Mouse (Mus musculus) intestine, postnatal 0 days (tissue): ENCODE measurements around the gene Uap1. TPM values are rescaled to one million over a fixed set of nuclear protein-coding genes. Genes with fewer than 3 reads are reported as not detected.
A peak's percentile ranks its signal among the peaks of the same experiment; 100 is the strongest.

ENCODE experiments used
- ATAC-seq: fragments of 200-750 bp; cut with Nextera tagmentation; 2 replicates; pipeline ENCODE4 v1.8.0; 2017; ENCODE audit warnings: mild to moderate bottlenecking, moderate TSS enrichment, moderate library complexity
- H3K27ac ChIP-seq: fragments of 300-500 bp; sonication (generic); 2 replicates; pipeline ENCODE4 v1.5.1; 2014; ENCODE audit warnings: mild to moderate bottlenecking, low read depth, low read length, moderate library complexity
- H3K27me3 ChIP-seq: fragments of 300-500 bp; sonication (generic); replicated peaks from 2 replicates; pipeline ENCODE4 v1.6.1; 2014; ENCODE audit warnings: low read length, mixed read lengths; ENCODE audit not compliant: control insufficient read depth, insufficient read depth
- H3K36me3 ChIP-seq: fragments of 300-500 bp; sonication (generic); 2 replicates; pipeline ENCODE4 v1.6.1; 2014; ENCODE audit warnings: mild to moderate bottlenecking, moderate library complexity; ENCODE audit not compliant: control insufficient read depth, insufficient read depth
- H3K4me1 ChIP-seq: fragments of 300-500 bp; sonication (generic); replicated peaks from 2 replicates; pipeline ENCODE4 v1.6.1; 2014; ENCODE audit warnings: antibody characterized with exemption, low read length, mixed read lengths; ENCODE audit not compliant: control insufficient read depth, insufficient read depth
- H3K4me2 ChIP-seq: fragments of 300-500 bp; sonication (generic); replicated peaks from 2 replicates; pipeline ENCODE4 v1.6.1; 2014; ENCODE audit warnings: low read depth, mild to moderate bottlenecking, moderate library complexity
- H3K4me3 ChIP-seq: fragments of 300-500 bp; sonication (generic); 2 replicates; pipeline ENCODE4 v1.5.1; 2014; ENCODE audit warnings: low read depth, low read length
- H3K9ac ChIP-seq: fragments of 300-500 bp; sonication (generic); 2 replicates; pipeline ENCODE4 v1.6.1; 2014; ENCODE audit warnings: mild to moderate bottlenecking, low read depth, low read length
- H3K9me3 ChIP-seq: fragments of 300-500 bp; sonication (generic); 2 replicates; pipeline ENCODE4 v1.6.1; 2016; ENCODE audit warnings: mixed run types; ENCODE audit not compliant: control insufficient read depth
- CTCF ChIP-seq: sonication (generic); IDR thresholded peaks from 2 replicates; pipeline ENCODE4 v1.5.1; 2016; ENCODE audit warnings: low read depth, mild to moderate bottlenecking, control low read depth, antibody characterized with exemption, moderate library complexity
- WGBS: fragments of 180-500 bp; shearing (Covaris S2); extraction: QIAGEN DNeasy Blood & Tissue Kit; methylation state at CpG from one replicate; pipeline ENCODE4 v1.1.7; 2014; 5-methylcytosine and 5-hydroxymethylcytosine counted together
- polyA plus RNA-seq: library from polyadenylated mRNA; unstranded; fragments of >200 nt; fragmentation: Nextera tagmentation; extraction: Ambion mirVana; gene quantifications from 2 replicates; pipeline ENCODE4 v1.2.1, GENCODE M21; 2015

Uap1 gene
- polyA plus RNA-seq, 1 experiment from 2014 or later = 22.3 TPM

DNA sequence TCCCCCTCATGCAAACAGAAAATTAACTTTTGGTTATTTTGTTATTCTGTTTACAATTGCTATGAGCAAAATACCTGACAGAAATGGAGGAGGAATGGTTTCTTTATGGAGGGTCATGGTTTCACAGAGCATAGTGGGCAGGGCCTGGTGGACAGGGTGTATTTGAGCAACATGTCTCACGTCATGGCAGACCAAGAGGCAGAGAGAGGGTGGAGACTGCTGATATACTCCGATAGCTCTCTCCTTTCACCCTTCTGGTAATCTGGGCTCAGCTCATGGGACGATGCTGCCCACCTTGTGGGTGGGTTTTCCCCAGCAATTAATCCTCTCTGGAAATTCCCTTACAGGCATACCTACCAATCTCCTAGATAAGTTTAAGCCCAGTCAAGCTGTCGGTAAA lies 15.5 kb upstream of the Uap1 start:
- no peak overlapping the region for H3K4me3 ChIP-seq
- no peaks in the 10 kb centered on the region for H3K4me1 ChIP-seq
- 35% methylated on average over 4 of the region's 4 CpGs for WGBS
- ATAC-seq = peak; percentile 43; the same call in 1 of the 2 replicates
- H3K9me3 ChIP-seq = no peaks in the 10 kb centered on the region
- no peak overlapping the region for H3K27ac ChIP-seq
- H3K36me3 ChIP-seq = peaks cover 27% of the 10 kb centered on the region
- no peaks in the 10 kb centered on the region for H3K27me3 ChIP-seq
- no peak overlapping the region for H3K4me2 ChIP-seq
- peak overlapping the region; percentile 7; the same call in 1 of the 2 replicates for H3K9ac ChIP-seq
- no peak for TF ChIP-seq CTCF

DNA sequence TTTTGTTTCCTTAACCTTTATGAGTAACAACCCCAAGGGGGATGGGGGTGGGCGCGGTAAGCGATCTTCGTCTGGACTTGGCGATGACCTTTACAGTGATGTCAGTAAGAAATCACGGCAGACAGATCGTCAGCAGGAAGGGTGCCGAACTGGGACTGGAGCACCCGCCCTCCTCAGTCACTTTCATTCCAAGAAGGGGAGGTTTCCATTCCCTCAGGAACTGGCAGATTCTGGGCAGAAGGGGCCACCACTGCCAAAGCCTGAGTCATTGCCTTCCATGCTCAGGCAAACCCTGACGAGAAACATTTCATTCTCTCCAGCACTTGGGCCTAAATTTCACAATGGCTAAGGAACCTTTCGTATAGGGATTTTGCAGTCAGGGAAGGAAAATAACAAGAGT lies 13.8 kb upstream of the Uap1 start:
- ATAC-seq = no peak
- Histone ChIP-seq H3K27ac (no peak overlapping the region), H3K9me3 (no peaks in the 10 kb centered on the region), H3K4me3 (no peak overlapping the region), H3K4me2 (no peak overlapping the region), H3K36me3 (peaks cover 10% of the 10 kb centered on the region; the same call in 1 of the 2 replicates), H3K9ac (no peak overlapping the region), H3K4me1 (no peaks in the 10 kb centered on the region), H3K27me3 (no peaks in the 10 kb centered on the region)
- WGBS = 70% methylated on average over 11 of the region's 11 CpGs
- no peak for TF ChIP-seq CTCF

DNA sequence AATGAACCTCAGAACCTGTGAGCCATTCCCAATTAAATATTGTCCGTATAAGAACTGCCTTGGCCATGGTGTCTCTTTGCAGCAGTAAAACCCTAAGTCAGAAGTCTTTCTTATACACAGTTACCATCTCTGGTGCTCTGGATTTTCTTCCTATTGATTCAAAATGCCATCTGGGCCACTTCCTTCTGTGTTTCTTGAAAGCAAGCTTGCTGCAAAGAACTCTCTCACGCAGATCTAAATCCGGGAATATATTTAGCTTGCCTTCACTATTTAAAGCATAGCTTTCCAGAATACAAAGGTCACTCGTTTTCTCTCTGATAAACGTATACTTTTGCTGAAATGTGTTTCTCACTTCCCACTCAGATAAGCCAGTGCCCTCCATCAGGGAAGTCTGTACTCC lies 11.8 kb upstream of the Uap1 start:
- 51% methylated on average over 5 of the region's 5 CpGs for WGBS
- no peak overlapping the region for H3K4me2 ChIP-seq
- ATAC-seq = no peak

DNA sequence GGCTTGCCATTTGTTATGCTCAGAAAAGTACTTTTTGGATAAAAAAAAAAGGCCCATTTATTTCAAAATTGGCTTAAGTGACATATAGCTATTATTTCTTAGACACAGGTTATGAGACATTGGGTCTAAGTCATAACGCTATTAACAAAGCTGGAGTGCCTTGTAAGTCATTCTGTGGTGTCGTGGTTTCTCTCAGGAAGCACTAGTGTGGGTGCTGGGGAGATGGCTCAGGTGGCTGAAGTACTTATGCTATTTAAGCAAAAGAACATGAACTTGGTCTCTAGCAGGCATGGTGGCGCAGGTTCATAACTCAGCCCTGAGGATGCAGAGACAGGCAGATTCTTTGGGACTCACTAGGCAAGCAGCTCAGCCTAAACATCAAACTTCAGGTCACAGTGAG lies 10.4 kb upstream of the Uap1 start:
- H3K36me3 ChIP-seq = no peaks in the 10 kb centered on the region
- whole genome bisulfite sequencing = 90% methylated on average over 3 of the region's 3 CpGs

More for the DNA sequence above, 11.8 kb upstream of the Uap1 start:
- Histone ChIP-seq H3K27me3 (no peaks in the 10 kb centered on the region), H3K27ac (no peak overlapping the region), H3K36me3 (no peaks in the 10 kb centered on the region), H3K4me3 (no peak overlapping the region), H3K9me3 (no peaks in the 10 kb centered on the region), H3K9ac (no peak overlapping the region), H3K4me1 (no peaks in the 10 kb centered on the region)
- no peak for TF ChIP-seq CTCF

DNA sequence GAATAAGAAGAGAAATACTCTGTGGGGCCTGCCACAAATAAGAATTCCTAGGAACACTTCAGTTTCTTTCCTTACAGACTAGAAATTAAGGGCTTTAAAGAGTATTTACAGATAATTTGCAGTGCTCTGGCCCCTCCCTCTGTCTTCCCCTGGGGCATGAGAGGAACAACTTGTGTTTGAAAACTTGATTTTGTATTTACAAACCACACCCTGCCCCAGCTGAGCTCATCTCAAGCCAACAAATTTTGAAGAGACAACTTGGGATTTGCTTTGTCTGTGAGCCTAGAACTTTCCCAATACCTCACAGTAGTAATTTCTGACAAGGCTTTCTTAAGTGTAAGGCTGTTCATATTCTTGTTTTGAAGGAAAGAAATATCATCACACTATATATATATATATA lies 7.9 kb upstream of the Uap1 start:
- Histone ChIP-seq H3K4me2 (no peak overlapping the region), H3K27ac (no peak overlapping the region)
- TF ChIP-seq CTCF = no peak

More for the DNA sequence above, 10.4 kb upstream of the Uap1 start:
- Histone ChIP-seq H3K4me2 (no peak overlapping the region), H3K4me1 (no peaks in the 10 kb centered on the region), H3K9ac (no peak overlapping the region), H3K27me3 (no peaks in the 10 kb centered on the region), H3K4me3 (no peak overlapping the region), H3K9me3 (no peaks in the 10 kb centered on the region), H3K27ac (no peak overlapping the region)
- TF ChIP-seq CTCF = no peak
- ATAC-seq = no peak

DNA sequence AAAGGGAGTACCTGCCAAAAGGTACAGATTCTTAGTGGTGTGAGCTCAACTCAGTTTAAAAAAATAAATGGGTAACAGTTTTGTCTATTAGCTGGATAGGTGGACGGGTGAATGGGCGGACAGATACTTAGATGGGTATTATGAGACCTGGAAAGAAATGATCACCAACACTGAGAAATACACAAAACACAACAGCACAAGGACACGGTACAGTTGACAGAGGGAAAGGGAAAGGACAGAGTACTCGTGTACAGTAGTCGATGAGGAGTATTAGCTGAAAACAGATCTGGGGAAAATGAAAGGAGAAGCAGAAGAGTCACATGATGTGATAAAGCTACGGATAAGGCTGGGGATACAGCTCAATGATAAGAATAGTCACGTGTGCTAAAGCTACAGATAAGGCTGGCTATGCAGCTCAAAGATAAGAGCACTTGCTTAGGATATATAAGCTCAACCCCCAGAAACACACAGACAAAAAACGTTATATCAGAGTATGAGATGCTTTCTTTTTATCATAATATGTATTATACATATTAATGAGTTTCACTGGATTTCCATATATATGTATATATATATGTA lies 2.0 kb upstream of the Uap1 start:
- Histone ChIP-seq H3K4me3 (no peak overlapping the region), H3K36me3 (no peaks in the 10 kb centered on the region), H3K4me2 (peak overlapping the region; percentile 28; the same call in 1 of the 2 replicates), H3K9me3 (no peaks in the 10 kb centered on the region), H3K27ac (no peak overlapping the region), H3K27me3 (no peaks in the 10 kb centered on the region), H3K4me1 (peaks cover 3% of the 10 kb centered on the region; the same call in 1 of the 2 replicates), H3K9ac (no peak overlapping the region)
- WGBS = 48% methylated on average over 8 of the region's 8 CpGs
- no peak for ATAC-seq
- TF ChIP-seq CTCF = no peak

More for the DNA sequence above, 7.9 kb upstream of the Uap1 start:
- H3K9ac ChIP-seq = no peak overlapping the region
- no peaks in the 10 kb centered on the region for H3K36me3 ChIP-seq
- H3K4me1 ChIP-seq = no peaks in the 10 kb centered on the region
- no peaks in the 10 kb centered on the region for H3K27me3 ChIP-seq
- no peaks in the 10 kb centered on the region for H3K9me3 ChIP-seq
- H3K4me3 ChIP-seq = no peak overlapping the region
- ATAC-seq = no peak
